Mouse (Mus musculus) neural tube, embryonic 11.5 days (tissue): Measurements from ENCODE around the gene Diablo. TPM values are rescaled to one million over a fixed set of nuclear protein-coding genes. Genes with fewer than 3 reads are reported as not detected.

Experiments used
- ATAC-seq: fragments of 200-750 bp; cut with Nextera tagmentation; 2 replicates; pipeline ENCODE4 v1.8.0; 2017; ENCODE audit warnings: moderate number of reproducible peaks, mild to moderate bottlenecking, moderate TSS enrichment, moderate library complexity; ENCODE audit not compliant: insufficient read depth, low FRiP score, low TSS enrichment
- DNase-seq: peaks from one replicate; pipeline ENCODE4 v3.0.0-alpha.2; 2015; ENCODE audit warnings: low spot score
- H3K27ac ChIP-seq: fragments of 300-500 bp; sonication (generic); 2 replicates; pipeline ENCODE4 v1.5.1; 2014; ENCODE audit warnings: low read depth, mild to moderate bottlenecking, low read length
- H3K27me3 ChIP-seq: fragments of 300-500 bp; sonication (generic); 2 replicates; pipeline ENCODE4 v1.6.1; 2014; ENCODE audit warnings: mild to moderate bottlenecking, low read length, mixed read lengths; ENCODE audit not compliant: control insufficient read depth, insufficient read depth
- H3K36me3 ChIP-seq: fragments of 300-500 bp; sonication (generic); 2 replicates; pipeline ENCODE4 v1.6.1; 2014; ENCODE audit warnings: mild to moderate bottlenecking, low read length, moderate library complexity, mixed read lengths; ENCODE audit not compliant: control insufficient read depth, insufficient read depth
- H3K4me1 ChIP-seq: fragments of 300-500 bp; sonication (generic); 2 replicates; pipeline ENCODE4 v1.6.1; 2014; ENCODE audit warnings: low read length, mixed read lengths; ENCODE audit not compliant: control insufficient read depth, insufficient read depth
- H3K4me2 ChIP-seq: fragments of 300-500 bp; sonication (generic); 2 replicates; pipeline ENCODE4 v1.6.1; 2014; ENCODE audit warnings: low read depth, mild to moderate bottlenecking, moderate library complexity
- H3K4me3 ChIP-seq: fragments of 300-500 bp; sonication (generic); 2 replicates; pipeline ENCODE4 v1.5.1; 2014; ENCODE audit warnings: low read depth, low read length
- H3K9ac ChIP-seq: fragments of 300-500 bp; sonication (generic); 2 replicates; pipeline ENCODE4 v1.6.1; 2014; ENCODE audit warnings: mild to moderate bottlenecking, low read length
- H3K9me3 ChIP-seq: fragments of 300-500 bp; sonication (generic); 2 replicates; pipeline ENCODE4 v1.6.1; 2016; ENCODE audit warnings: low read length; ENCODE audit not compliant: control insufficient read depth
- WGBS: fragments of 180-500 bp; shearing (Covaris S2); extraction: QIAGEN DNeasy Blood & Tissue Kit; methylation state at CpG from one replicate; pipeline ENCODE4 v1.1.7; 2014; 5-methylcytosine and 5-hydroxymethylcytosine counted together
- microRNA-seq: library from miRNA; unstranded; fragments of <30 nt; microRNA quantifications from one replicate; pipeline ENCODE4, GENCODE M21; 2016
- polyA plus RNA-seq: library from polyadenylated mRNA; unstranded; fragments of >200 nt; fragmentation: Nextera tagmentation; extraction: Ambion mirVana; gene quantifications from 2 replicates; pipeline ENCODE4 v1.2.1, GENCODE M21; 2014

The Diablo gene
- polyA plus RNA-seq, 1 experiment from 2014 or later = 143 TPM

DNA sequence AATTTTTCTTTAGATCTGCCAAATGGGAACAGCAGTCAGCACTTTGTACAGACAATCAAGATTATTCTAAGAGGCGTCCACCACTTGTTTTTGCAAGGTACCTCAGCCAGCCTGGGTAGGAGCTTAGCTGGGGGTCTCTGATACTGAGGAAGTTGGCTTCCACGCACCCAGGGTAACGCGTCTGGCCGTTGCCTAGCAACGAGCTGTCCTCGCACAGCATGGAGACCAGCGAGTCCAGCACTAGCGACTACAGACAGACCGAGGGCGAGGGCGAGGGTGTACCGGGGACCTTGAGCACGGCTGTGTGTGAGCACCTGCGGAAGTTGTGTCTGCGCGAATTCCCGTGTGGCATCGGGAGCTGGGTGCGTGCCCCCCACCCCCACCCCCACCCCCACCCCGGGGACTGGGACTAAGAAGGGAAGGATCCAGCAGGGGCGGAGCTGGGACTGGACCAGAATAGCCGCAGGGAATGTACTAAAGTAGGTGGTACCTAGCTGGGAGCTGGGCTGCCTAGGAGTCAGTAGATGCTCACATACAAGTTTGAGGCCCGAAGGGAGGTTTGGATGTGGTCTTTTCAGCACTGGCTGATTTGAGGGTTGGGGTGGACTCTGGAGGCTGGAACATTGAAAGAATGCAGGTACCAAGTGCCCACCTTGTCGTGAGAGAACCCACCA lies 34.7 kb downstream of the Diablo start, which contains the start of the genes Lrrc43 and Il31:
Lrrc43 (plus strand) TSS at position 194 of the 674 bp plus-strand sequence.
Il31 (minus strand) TSS at position 378 of the 674 bp plus-strand sequence.
- Histone ChIP-seq H3K4me1 (0 out of 2 replicates have a peak, but pooled peaks cover 4% of the 10 kb centered on the region), H3K4me3 (0 out of 2 replicates have a peak within 1 kb of the TSS, but pooled peaks have one; percentile 7), H3K9me3 (no peaks in the 10 kb centered on the region), H3K27ac (no peak within 1 kb of the TSS), H3K27me3 (no peaks in the 10 kb centered on the region), H3K4me2 (peak within 1 kb of the TSS; percentile 45), H3K36me3 (no peaks in the 10 kb centered on the region), H3K9ac (no peak within 1 kb of the TSS)
- WGBS = 9% methylated on average over 25 of the region's 25 CpGs
- peak; percentile 70 for DNase-seq
- 0 out of 2 replicates have a peak, but pooled peaks have one; percentile 41 for ATAC-seq

DNA sequence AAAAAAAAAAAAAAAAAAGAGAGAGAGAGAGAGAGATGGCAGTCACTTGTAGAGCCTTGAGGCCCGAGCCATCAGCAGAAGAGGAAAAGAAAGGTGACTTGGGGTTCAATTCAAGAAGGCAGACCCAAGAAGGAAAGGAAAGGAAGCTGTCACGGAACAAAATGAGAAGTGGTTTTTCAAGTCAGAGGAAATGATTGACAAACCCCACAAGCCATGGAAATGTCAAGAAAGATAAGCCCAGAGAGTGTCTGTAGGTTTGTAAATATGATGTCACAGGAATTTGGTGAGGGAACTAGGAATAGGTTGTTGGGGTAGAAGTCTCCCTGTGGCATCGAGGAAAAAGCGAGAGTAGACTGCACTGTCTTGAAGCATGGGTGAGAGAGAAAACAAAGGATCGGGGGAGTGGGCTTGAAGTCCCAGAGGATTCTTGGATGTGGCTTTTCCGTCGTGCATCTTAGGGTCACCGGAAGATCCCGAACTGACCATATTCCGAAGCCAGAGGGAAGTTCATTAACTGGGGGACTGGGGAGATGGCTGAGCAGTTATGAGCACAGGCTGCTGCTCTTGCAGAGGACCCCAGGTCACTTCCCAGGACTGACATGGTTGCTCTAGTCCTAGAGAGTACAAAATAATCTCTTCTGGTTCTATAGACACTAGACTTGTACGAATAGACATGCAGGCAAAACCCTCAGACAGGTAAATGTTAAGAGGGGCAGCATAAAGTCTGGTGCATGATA lies 36.1 kb downstream of the Diablo start:
- Histone ChIP-seq H3K4me3 (no peak overlapping the region), H3K36me3 (no peaks in the 10 kb centered on the region), H3K9me3 (no peaks in the 10 kb centered on the region), H3K4me2 (no peak overlapping the region), H3K27ac (no peak overlapping the region), H3K9ac (no peak overlapping the region), H3K4me1 (0 out of 2 replicates have a peak, but pooled peaks cover 4% of the 10 kb centered on the region), H3K27me3 (no peaks in the 10 kb centered on the region)
- DNase-seq (no peak), ATAC-seq (no peak)
- WGBS = 87% methylated on average over 11 of the region's 11 CpGs

DNA sequence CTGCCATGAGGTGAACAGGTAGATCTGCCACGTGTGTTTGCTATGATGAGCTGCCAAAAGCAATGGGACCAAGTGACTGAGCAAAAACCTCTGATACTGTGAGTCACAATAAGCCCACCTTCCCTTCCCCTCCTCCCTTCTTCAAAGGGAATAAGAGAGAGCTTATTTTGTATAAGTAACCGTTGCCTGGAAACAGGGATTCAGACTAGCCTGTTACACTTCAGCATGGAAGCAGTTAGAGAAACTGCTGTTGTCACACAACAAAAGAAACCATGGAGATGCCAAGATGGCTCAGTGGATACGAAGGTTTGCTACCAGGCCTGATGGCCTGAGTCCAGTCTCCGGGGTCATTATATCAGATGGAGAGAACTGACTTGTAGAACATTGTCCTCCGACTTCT lies 50.2 kb downstream of the Diablo start:
- Histone ChIP-seq H3K4me1 (no peaks in the 10 kb centered on the region), H3K36me3 (no peaks in the 10 kb centered on the region), H3K9me3 (no peaks in the 10 kb centered on the region), H3K27me3 (no peaks in the 10 kb centered on the region), H3K9ac (no peak overlapping the region), H3K4me2 (no peak overlapping the region), H3K4me3 (no peak overlapping the region), H3K27ac (no peak overlapping the region)
- WGBS = 70% methylated on average over 5 of the region's 5 CpGs
- DNase-seq = no peak
- no peak for ATAC-seq

DNA sequence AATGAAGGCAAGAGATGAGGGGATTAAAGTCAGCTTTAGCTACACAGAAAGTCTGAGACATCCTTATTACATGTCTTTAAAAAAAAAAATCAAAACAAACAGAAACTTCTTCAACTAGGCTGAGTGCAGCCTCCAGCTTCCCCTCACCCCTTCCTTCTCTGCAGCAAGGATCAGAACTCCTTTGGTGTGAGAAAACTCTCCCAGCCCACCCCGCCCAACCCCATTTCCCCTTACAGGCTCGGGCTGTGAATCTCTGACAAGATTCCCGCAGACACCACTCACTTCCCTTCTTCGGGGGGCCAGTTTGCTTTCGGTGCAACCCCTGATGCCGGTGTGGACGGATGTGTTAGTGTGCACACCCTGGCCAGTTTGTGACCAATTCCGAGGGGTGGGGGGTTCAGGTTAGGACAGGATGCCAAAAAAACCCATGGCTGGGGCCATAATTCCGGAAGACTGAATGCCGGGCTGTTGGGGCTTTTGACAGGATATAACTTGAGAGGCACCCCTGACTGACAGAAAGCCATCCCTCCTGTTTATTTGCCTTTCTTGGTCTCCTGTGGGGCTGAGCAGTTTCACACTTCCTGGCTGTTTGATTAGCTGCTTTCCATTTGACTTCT lies 53.1 kb downstream of the Diablo start:
- peak; percentile 11 for DNase-seq
- Histone ChIP-seq H3K27ac (no peak overlapping the region), H3K36me3 (no peaks in the 10 kb centered on the region), H3K4me3 (no peak overlapping the region), H3K27me3 (no peaks in the 10 kb centered on the region), H3K9me3 (no peaks in the 10 kb centered on the region), H3K4me1 (no peaks in the 10 kb centered on the region), H3K9ac (no peak overlapping the region; the same call in 1 of the 2 replicates), H3K4me2 (no peak overlapping the region; the same call in 1 of the 2 replicates)
- no peak for ATAC-seq
- 40% methylated on average over 10 of the region's 10 CpGs for WGBS

DNA sequence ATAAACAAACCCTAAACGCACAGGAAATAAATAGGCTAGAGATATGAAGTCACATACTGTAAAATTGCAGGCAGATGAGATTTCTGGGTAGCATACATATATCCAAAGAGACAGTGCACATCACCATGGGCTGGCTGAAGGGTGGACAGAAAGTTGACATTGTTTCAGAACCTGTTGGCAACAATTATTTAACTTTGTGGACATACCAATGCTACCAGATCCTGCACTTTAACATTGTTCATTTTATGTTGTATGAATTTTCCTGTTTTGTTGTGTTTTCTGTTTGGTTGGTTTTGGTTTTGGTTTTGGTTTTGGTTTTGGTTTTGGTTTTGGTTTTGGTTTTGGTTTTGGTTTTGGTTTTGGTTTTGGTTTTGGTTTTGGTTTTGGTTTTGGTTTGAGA lies 59.3 kb downstream of the Diablo start:
- Histone ChIP-seq H3K4me2 (no peak overlapping the region), H3K4me1 (no peaks in the 10 kb centered on the region), H3K36me3 (no peaks in the 10 kb centered on the region), H3K9ac (no peak overlapping the region), H3K27me3 (no peaks in the 10 kb centered on the region), H3K27ac (no peak overlapping the region), H3K9me3 (no peaks in the 10 kb centered on the region), H3K4me3 (no peak overlapping the region)
- 95% methylated on average over 1 of the region's 1 CpGs for WGBS
- ATAC-seq (no peak), DNase-seq (no peak)

DNA sequence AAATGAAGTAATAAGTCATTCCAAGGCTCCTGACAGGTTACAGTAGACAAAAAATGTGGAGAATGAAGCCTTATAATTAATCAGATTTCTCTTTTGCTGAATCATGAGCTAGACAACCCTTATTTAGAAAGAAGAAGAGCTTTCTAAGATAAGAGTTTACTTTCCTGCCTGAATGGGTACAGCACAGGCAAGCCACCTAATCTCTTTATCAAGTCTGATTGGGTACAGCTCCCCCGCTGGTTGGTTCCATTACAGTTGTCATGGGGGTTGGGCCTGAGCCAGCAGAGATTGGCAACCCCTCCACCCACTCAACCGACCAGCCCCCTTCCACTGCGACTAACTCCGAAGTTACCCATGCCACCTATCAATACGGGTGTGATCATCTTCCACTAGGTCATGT lies 62.6 kb downstream of the Diablo start:
- Histone ChIP-seq H3K36me3 (no peaks in the 10 kb centered on the region), H3K4me1 (no peaks in the 10 kb centered on the region), H3K9ac (no peak overlapping the region), H3K27ac (no peak overlapping the region), H3K4me2 (no peak overlapping the region), H3K4me3 (no peak overlapping the region), H3K9me3 (no peaks in the 10 kb centered on the region), H3K27me3 (no peaks in the 10 kb centered on the region)
- no peak for ATAC-seq
- 73% methylated on average over 5 of the region's 5 CpGs for WGBS
- DNase-seq = no peak

Small RNAs within 50 kb of the gene (microRNA-seq; reads per million reads assigned to microRNA genes)
- gene Mir7647 = not detected

Other genes starting within 250 kb of the Diablo start
- 55.9 and 56.7 TPM in 2 replicates for gene Bcl7a, start 180.3 kb downstream of the Diablo start, polyA plus RNA-seq
- 22.6 TPM in 2 replicates for gene Mlxip, start 129.4 kb downstream of the Diablo start, polyA plus RNA-seq
- not detected in 2 replicates for gene Lrrc43, start 34.9 kb downstream of the Diablo start, polyA plus RNA-seq
- not detected in 2 replicates for gene Il31, start 34.7 kb downstream of the Diablo start, polyA plus RNA-seq
- gene B3gnt4, start 13.7 kb downstream of the Diablo start, polyA plus RNA-seq = 1.4 and 1.5 TPM in 2 replicates
- 0.27 TPM in 1 of 2 replicates, not detected in the other for gene Gm49027, start 1.3 kb upstream of the Diablo start, polyA plus RNA-seq
- gene Vps33a, start 48.9 kb upstream of the Diablo start, polyA plus RNA-seq = 38.8 and 39.7 TPM in 2 replicates
- 45.1 and 52.2 TPM in 2 replicates for gene Clip1, start 160.4 kb upstream of the Diablo start, polyA plus RNA-seq
- 71.3 and 80.5 TPM in 2 replicates for gene Zcchc8, start 196.9 kb upstream of the Diablo start, polyA plus RNA-seq
- gene Rsrc2, start 225.2 kb upstream of the Diablo start, polyA plus RNA-seq = 154 and 166 TPM in 2 replicates
- 30.8 and 36.2 TPM in 2 replicates for gene Kntc1, start 225.5 kb upstream of the Diablo start, polyA plus RNA-seq